Mouse (Mus musculus) ovary, postnatal 10 days (tissue): ENCODE data around the gene Angpt4.

Experiments
- DNase-seq: peaks from one replicate; pipeline ENCODE4 v3.0.0; 2022; ENCODE audit warnings: low spot score

Angpt4 gene

DNA sequence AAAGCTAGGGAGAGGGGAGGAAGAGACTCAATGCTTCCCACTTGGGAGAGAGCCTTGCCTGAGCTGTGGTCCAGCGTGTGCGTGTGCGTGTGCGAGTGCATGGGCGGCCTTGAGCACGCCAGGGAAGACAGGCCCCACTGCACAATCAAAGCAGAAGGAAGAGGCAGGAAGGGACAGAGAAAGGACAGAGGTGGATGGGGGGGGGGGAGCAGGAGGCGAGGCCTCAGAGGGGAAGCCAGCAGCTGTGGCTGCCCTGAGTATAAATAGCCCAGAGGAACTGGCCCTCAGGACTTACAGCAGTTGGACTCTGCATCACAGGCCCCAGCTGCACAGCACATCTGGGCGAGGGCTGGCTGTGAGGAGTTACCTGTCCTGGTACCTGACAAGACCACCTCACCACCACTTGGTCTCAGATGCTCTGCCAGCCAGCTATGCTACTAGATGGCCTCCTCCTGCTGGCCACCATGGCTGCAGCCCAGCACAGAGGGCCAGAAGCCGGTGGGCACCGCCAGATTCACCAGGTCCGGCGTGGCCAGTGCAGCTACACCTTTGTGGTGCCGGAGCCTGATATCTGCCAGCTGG lies at the start of gene Angpt4:
Gene Angpt4 (plus strand): TSS at position 292 of the 582 bp plus-strand sequence.
- DNase-seq = no peak

DNA sequence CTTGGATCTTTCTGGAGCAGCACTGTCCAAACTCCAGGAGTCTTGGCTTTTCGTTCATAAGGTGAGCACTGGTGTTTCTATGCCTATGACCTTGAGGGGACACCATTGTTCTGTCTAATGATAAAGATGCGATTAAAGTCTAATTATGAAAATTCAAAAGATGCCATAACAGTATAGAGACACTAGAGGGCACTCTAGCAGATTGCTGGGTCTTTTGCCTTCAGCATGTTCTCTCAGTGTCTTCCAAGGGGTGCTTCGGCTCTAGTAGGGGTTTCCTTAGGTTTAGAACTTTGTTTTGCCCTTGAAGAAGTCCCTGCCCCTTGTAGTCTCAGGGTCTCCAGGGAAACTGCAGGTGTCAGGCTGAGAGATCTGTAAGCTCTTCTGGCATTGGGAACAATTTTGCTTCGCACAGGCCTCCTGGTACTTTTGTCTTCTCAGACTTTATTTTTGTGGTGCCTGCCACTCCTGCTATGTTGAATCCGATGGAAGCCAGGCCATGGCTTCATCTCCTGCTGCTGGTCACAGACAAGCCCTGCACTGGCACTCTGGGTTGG lies 48.7 kb upstream of the Angpt4 start:
- no peak for DNase-seq

- no peak for DNase-seq
Observed at GRCm38 (mm10) chr2:151864941-151865340, 46.1 kb upstream of the Angpt4 start.

- DNase-seq = no peak
Observed at GRCm38 (mm10) chr2:151866487-151866886, 44.5 kb upstream of the Angpt4 start.

DNA sequence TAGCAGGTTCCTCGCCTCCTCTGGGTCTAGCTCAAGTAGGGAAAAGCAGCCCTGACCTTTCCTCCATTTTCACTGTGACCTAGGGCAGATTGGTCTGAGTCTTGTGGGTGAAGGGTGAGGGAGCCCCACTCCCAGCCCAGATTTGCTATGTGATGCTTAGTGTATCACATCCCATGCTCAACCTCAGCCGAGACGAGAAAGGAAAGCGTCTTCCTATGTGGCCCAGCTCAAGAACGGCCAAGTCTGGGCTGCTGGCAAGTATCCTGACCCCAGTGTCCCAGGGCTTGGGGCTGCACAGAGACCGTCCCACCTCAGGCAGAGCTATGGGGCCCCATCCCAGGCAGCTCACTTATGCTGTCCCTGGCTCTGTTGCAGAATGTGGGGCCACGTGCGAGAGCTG lies 42.8 kb upstream of the Angpt4 start:
- no peak for DNase-seq

GRCm38 (mm10) chr2:151874551-151874950 lies 36.5 kb upstream of the Angpt4 start:
- DNase-seq = no peak

DNA sequence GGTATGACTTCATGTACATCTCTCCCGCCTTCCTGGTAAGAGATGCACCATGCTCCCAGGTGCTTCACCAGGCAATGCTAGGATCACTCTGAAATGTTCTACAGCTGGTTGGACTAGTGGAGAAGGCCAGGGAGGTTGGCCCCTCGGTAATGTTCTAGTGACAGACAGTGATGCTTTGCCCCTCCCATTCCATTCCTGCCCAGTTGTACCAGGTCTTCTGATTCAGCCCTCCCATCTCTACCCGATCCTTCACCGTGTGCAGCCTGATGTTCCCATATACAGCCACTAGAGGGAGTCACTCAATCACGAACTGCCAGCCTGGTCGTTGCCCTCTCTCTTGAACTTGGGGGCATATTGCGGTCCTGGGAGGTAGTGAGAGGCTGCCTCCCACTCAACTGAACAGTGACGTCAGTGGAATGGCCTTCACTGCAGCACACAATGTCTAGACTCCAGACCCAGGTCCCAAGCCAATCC lies 35.0 kb upstream of the Angpt4 start:
- DNase-seq = no peak

DNA sequence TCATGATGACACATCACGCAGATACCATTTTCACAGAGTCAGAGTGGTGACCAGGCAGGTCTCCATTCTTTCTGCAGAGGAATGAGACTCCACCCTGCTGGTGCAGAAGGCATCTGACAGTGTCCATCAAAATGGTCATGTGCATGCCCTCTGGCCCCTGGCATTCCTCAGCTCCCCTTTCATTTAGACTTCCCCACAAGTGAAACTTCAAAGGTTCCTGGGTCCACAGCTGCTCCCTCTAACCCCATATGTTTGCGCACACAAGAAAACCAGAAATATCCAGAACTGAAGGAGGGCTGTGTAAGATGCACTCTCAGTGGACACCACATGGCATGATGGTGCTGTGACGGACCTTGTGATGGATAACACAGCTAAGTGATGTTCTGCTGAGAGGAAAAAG lies 32.4 kb upstream of the Angpt4 start:
- DNase-seq = no peak

DNA sequence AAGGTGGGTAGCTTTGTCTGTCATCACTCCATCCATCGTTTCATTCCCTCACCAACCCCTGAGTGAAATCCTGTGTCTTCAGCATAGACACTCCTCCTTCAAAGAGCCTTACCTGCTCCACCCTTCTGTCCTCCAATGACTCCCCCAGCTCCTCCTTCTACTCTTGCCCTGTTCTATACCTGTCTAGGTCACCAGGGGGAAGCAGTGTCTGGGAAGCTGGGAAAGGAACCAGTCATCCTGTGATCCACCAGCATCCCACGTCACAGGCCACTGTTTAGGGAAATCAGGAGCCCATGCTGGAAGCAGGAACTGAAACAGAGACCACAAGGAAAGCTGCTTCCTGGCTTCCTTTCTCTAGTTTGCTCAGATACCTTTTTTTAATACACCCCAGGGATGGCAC lies 31.2 kb upstream of the Angpt4 start:
- no peak for DNase-seq

DNA sequence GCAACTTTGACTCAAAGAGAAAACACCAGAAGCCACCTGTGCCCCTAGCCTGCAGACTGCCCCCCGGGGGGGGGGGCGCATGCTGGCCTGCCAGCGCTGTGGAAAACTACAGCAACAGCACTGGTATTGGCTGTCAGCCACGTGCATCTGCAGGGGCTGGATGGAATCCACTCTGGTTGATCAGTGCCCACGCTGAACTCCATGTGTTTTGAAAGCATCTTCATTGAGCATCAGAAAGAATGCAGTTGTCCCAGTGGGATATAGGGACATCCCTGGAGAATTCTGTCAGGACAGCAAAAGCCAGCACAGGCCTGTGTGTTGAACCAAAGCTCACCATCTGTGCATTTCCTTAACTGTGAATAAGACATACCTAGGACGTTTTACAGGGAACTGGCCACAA lies 20.0 kb upstream of the Angpt4 start:
- DNase-seq = no peak

- no peak for DNase-seq
Observed at GRCm38 (mm10) chr2:151893122-151893774, 17.8 kb upstream of the Angpt4 start.

DNA sequence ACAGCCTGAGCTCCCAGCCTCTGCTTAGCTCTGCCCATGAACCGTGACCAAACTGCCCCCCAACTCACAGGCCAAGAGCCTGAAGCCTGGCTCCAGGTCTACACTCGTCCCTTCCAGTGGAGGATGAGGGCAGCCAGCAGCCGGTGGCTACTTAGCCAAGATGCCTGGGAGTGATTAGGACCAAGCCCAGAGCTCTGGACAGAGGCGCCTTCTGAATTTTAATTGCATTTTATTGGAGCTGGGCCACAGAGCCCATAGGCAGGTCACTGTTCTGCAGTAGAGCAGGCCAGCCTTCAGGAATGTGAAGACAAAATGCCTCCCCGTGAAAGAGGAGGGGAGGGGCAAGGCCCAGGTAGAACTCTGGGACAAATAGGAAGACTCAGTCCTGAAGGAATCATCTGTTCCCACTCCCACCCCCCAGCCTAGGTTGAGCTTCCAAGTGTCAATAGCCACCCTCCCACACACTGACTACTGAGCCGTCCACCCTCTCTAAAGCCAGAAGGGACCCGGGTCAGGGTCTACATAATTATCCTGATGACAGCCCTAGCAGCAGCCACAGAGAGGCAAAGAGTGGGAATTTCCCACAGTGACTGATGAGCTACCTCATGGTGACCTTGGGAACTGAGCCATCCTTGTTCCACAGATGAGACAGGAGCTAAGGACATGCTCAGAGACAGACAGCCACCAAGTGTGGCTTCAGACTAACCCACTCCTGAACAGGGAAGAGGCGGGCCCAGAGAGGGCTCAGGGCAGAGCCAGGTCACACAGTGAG lies 16.6 kb upstream of the Angpt4 start:
- no peak for DNase-seq

DNA sequence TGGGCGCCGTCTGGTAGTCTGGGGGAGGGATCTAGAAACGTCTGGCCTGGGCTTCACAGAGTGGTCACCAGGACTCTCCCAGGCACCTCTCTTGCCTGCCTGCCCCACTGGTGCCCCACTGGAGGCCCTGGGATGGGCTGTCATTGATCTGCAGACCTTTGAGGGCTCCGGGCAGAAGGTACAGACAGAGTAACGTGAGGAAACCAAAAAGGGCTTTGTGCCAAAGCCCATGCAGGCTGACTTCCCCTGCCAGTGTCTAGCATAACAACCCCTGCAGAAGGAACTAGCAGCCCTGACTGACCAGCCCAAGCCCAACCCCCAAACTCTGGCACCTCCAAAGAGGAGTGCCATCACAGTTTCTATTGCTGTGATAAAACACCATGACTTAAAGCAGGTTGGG lies 15.1 kb upstream of the Angpt4 start:
- no peak for DNase-seq

GRCm38 (mm10) chr2:151898106-151898505 lies 12.9 kb upstream of the Angpt4 start:
- DNase-seq = no peak

DNA sequence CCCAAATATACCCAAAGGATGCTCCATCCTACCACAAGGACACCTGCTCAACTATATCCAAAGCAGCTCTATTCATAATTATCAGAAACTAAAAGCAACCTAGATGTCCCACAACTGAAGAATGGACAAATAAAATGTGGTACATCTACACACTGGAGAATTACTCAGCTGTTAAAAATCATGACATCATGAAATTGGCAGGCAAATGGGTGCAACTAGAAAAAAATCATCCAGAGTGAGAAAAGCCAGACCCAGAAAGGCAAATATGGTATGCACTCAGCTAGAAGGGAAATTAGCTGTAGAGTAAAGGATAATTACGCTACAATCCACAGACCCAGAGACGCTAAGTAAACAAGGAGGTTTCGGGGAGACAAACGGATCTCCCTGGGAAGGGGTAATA lies 10.2 kb upstream of the Angpt4 start:
- no peak for DNase-seq

DNA sequence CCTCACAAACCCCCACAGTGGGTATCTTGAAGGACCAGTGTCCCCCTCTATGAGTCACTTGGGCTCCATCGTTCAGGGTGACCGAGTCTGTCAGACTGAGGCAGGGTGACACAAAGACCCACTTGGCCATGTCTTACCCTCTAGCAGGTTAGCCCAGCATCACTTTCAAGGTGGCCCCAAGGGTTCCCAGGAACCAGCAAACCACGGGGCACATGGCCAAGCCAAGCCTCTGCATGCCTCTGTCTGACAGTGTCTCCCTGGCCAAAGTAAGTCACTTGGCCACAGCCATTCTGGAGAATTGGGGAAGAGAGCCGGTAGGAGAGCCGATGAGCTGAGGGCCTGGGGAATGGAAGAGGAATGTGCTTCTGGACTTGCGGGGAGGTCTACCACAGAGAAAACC lies 7.7 kb upstream of the Angpt4 start:
- DNase-seq = no peak

GRCm38 (mm10) chr2:151903933-151904332 lies 7.1 kb upstream of the Angpt4 start:
- no peak for DNase-seq

DNA sequence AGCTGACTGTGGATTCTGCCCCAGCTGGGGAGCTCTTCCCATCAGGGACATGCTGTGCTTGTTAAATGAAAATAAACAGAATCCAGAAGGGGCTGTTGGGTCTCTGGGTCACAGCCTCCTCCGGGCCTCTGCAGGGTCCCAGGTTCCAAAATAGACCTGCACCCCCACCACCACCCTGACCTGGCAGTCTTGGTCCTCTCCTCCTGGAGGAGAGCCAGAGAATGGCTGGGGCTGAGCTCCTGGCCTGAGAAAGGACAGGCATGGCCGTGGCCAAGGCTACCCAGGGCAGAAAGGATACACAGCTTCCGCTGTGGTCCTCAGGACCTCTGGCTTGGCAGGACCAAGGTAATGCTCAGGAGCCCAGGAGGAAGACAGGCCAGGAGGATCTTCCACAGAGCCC lies 6.4 kb upstream of the Angpt4 start:
- DNase-seq = no peak

GRCm38 (mm10) chr2:151907020-151907419 lies 4.0 kb upstream of the Angpt4 start:
- DNase-seq = no peak

- DNase-seq = no peak
Observed at GRCm38 (mm10) chr2:151909386-151909785, 1.6 kb upstream of the Angpt4 start.

GRCm38 (mm10) chr2:151910498-151910897 lies 512 bp upstream of the Angpt4 start:
- no peak for DNase-seq

DNA sequence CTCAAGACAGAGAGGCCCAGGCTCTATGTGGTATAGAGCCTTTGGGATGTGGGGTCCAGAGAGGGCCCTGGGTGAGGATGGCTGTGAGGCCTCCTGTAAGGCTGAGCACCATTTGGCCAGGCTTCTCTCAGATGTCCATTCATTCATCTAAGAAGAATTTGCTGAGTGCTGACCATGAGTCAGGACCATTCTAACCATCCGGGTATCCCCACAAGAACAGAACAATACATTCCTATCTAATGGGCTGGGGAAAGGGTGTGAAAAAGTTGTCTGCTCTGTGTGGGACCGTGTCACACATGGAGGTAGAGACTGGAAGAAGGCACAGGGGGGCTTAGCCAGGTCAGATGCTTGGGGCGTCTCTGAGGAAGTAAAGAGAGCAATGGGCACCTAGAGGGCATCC lies 741 bp downstream of the Angpt4 start:
- no peak for DNase-seq

DNA sequence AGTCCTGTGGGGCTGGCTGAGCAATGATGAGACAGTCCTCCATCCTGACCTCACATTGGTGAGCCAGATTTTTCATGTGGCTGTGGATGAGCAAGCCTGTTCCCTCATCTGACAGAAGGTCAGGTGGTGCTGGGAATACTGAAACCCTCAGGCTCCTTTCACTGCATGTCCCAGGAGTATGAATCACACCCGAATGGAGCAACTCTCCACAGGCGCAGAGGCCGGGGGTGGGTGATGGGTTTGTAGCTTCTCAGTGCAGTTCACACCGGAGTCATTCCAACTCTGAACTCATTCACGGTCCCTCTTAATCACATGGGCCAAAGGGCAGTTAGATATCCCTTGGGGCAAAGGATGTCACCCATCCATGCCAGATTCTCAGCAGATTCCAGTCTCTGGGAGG lies 3.1 kb downstream of the Angpt4 start:
- DNase-seq = no peak
